Mouse (Mus musculus): ENCODE measurements around the gene Olfr1123. TPM values are rescaled to one million over a fixed set of nuclear protein-coding genes. Genes with fewer than 3 reads are reported as not detected.

The Olfr1123 gene
- polyA plus RNA-seq, 1 experiment from 2014 or later = not detected

- Histone ChIP-seq H3K36me3 (ENCODE audit: control insufficient read depth, insufficient read depth, low read length) (no peaks in the 10 kb centered on the region), H3K9ac (ENCODE audit: low read depth, low read length) (no peak within 1 kb of the TSS), H3K9me3 (replicated peaks; ENCODE audit: control insufficient read depth, low read length, poor library complexity, severe bottlenecking) (no peaks in the 10 kb centered on the region), H3K27me3 (ENCODE audit: control insufficient read depth, insufficient read depth, low read depth, low read length) (no peaks in the 10 kb centered on the region), H3K4me2 (ENCODE audit: low read length) (no peak within 1 kb of the TSS), H3K27ac (ENCODE audit: low read length) (no peak within 1 kb of the TSS), H3K4me1 (ENCODE audit: control insufficient read depth, insufficient read depth, low read length) (no peaks in the 10 kb centered on the region), H3K4me3 (ENCODE audit: low read depth, low read length) (no peak within 1 kb of the TSS)
- ATAC-seq = no peak
These were observed 37.2 kb downstream of the Olfr1123 start, which contains the start of gene Olfr1126 for GRCm38 (mm10) chr2:87453662-87454061. Olfr1126 (plus strand) TSS chr2:87453962.

- Histone ChIP-seq H3K27me3 (ENCODE audit: control insufficient read depth, insufficient read depth, low read depth, low read length) (no peaks in the 10 kb centered on the region), H3K27ac (ENCODE audit: low read length) (no peak overlapping the region), H3K9ac (ENCODE audit: low read depth, low read length) (no peak overlapping the region), H3K4me3 (ENCODE audit: low read depth, low read length) (no peak overlapping the region), H3K9me3 (replicated peaks; ENCODE audit: control insufficient read depth, low read length, poor library complexity, severe bottlenecking) (no peaks in the 10 kb centered on the region), H3K4me1 (ENCODE audit: control insufficient read depth, insufficient read depth, low read length) (no peaks in the 10 kb centered on the region), H3K36me3 (ENCODE audit: control insufficient read depth, insufficient read depth, low read length) (no peaks in the 10 kb centered on the region), H3K4me2 (ENCODE audit: low read length) (no peak overlapping the region)
- 93% methylated on average over 4 of the region's 4 CpGs for WGBS
- ATAC-seq = no peak
These were observed 45.3 kb downstream of the Olfr1123 start for GRCm38 (mm10) chr2:87461769-87462168.

Other genes starting within 250 kb of the Olfr1123 start
- gene Olfr1112, start 228.8 kb upstream of the Olfr1123 start, polyA plus RNA-seq (2015; fragmentation: Nextera tagmentation; extraction: Ambion mirVana) = not detected in 2 replicates
- not detected in 2 replicates for gene Olfr1113, start 207.7 kb upstream of the Olfr1123 start, polyA plus RNA-seq (2015; fragmentation: Nextera tagmentation; extraction: Ambion mirVana)
- gene Olfr1115, start 168.6 kb upstream of the Olfr1123 start, polyA plus RNA-seq (2015; fragmentation: Nextera tagmentation; extraction: Ambion mirVana) = not detected in 2 replicates
- gene Olfr1116, start 149.1 kb upstream of the Olfr1123 start, polyA plus RNA-seq (2015; fragmentation: Nextera tagmentation; extraction: Ambion mirVana) = not detected in 2 replicates
- not detected in 2 replicates for gene Olfr1118, start 109.1 kb upstream of the Olfr1123 start, polyA plus RNA-seq (2015; fragmentation: Nextera tagmentation; extraction: Ambion mirVana)
- not detected in 2 replicates for gene Olfr1120, start 61.8 kb upstream of the Olfr1123 start, polyA plus RNA-seq (2015; fragmentation: Nextera tagmentation; extraction: Ambion mirVana)
- not detected in 2 replicates for gene Olfr1121, start 46.7 kb upstream of the Olfr1123 start, polyA plus RNA-seq (2015; fragmentation: Nextera tagmentation; extraction: Ambion mirVana)
- gene Olfr1122, start 30.8 kb upstream of the Olfr1123 start, polyA plus RNA-seq (2015; fragmentation: Nextera tagmentation; extraction: Ambion mirVana) = not detected in 2 replicates
- gene Olfr1124, start 13.6 kb downstream of the Olfr1123 start, polyA plus RNA-seq (2015; fragmentation: Nextera tagmentation; extraction: Ambion mirVana) = 0.08 TPM in 1 of 2 replicates, not detected in the other
- gene Olfr1126, start 37.3 kb downstream of the Olfr1123 start, polyA plus RNA-seq (2015; fragmentation: Nextera tagmentation; extraction: Ambion mirVana) = not detected in 2 replicates
- not detected in 2 replicates for gene Pramel7, start 80.5 kb downstream of the Olfr1123 start, polyA plus RNA-seq (2015; fragmentation: Nextera tagmentation; extraction: Ambion mirVana)
- gene Pramel6, start 89.9 kb downstream of the Olfr1123 start, polyA plus RNA-seq (2015; fragmentation: Nextera tagmentation; extraction: Ambion mirVana) = not detected in 2 replicates
- gene Olfr153, start 115.2 kb downstream of the Olfr1123 start, polyA plus RNA-seq (2015; fragmentation: Nextera tagmentation; extraction: Ambion mirVana) = not detected in 2 replicates
- gene Olfr1128, start 128.9 kb downstream of the Olfr1123 start, polyA plus RNA-seq (2015; fragmentation: Nextera tagmentation; extraction: Ambion mirVana) = not detected in 2 replicates
- not detected in 2 replicates for gene Olfr1129, start 157.3 kb downstream of the Olfr1123 start, polyA plus RNA-seq (2015; fragmentation: Nextera tagmentation; extraction: Ambion mirVana)
- not detected in 2 replicates for gene Olfr1130, start 189.6 kb downstream of the Olfr1123 start, polyA plus RNA-seq (2015; fragmentation: Nextera tagmentation; extraction: Ambion mirVana)
- gene Olfr1131, start 210.5 kb downstream of the Olfr1123 start, polyA plus RNA-seq (2015; fragmentation: Nextera tagmentation; extraction: Ambion mirVana) = not detected in 2 replicates
- not detected in 2 replicates for gene Olfr1132, start 220.9 kb downstream of the Olfr1123 start, polyA plus RNA-seq (2015; fragmentation: Nextera tagmentation; extraction: Ambion mirVana)
- gene Olfr1133, start 230.7 kb downstream of the Olfr1123 start, polyA plus RNA-seq (2015; fragmentation: Nextera tagmentation; extraction: Ambion mirVana) = not detected in 2 replicates
- gene Olfr1134, start 241.8 kb downstream of the Olfr1123 start, polyA plus RNA-seq (2015; fragmentation: Nextera tagmentation; extraction: Ambion mirVana) = not detected in 2 replicates